ENCODE assay signal across 11 mouse cellular contexts in the genomic region with DNA sequence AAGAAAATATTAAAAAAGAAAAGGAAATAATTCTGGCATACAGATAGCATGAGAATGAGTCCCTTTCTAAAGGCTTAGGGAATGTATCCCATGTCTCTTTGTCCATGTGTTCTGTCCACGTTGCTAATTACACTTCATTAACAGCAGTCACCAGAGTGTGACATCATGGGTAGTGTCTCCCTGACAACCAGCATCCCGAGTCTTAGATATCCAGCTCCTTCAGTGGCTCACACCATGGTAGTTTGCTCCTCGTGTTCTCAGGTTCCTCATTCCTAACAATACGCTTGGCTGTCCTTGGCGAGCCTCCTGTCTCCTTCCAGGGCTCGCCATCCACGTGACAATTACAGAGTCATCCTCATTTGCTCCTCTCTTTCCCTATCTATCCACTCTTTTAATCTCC.
A peak's percentile ranks its signal among the peaks of the same experiment; 100 is the strongest.
DNase-seq lines count a peak whose midpoint lies in the region; ATAC-seq and TF ChIP-seq lines count a peak whose summit lies in the region.
"Had no signal": no experiment of that assay in that cellular context is flagged by ENCODE, and none has a peak within 500 bp of the region (broad histone marks: within the 10 kb centered on the region; RNA-seq: fewer than 3 reads in every experiment).

No protein-coding gene starts in this region.

- no peaks in the 10 kb centered on the region for H3K27me3 ChIP-seq in kidney, embryonic 16.5 days (ENCODE audit: insufficient read depth, low read length)
- no peaks in the 10 kb centered on the region for H3K27me3 ChIP-seq in forebrain, embryonic 13.5 days
- H3K27me3 ChIP-seq in hindbrain, embryonic 13.5 days: peaks cover 13% of the 10 kb centered on the region; the same call in 1 of the 2 replicates
- no peaks in the 10 kb centered on the region for H3K27me3 ChIP-seq in midbrain, postnatal 0 days (ENCODE audit: insufficient read depth, low read length)
- H3K27me3 ChIP-seq: heart, embryonic 15.5 days; intestine, embryonic 15.5 days; liver, embryonic 13.5 days had no signal

- H3K27ac ChIP-seq in kidney, embryonic 16.5 days (ENCODE audit: low read length): no peak overlapping the region
- H3K27ac ChIP-seq in forebrain, embryonic 13.5 days: no peak overlapping the region
- no peak overlapping the region for H3K27ac ChIP-seq in hindbrain, embryonic 13.5 days
- H3K27ac ChIP-seq in midbrain, postnatal 0 days (ENCODE audit: low read depth, low read length): no peak overlapping the region
- H3K27ac ChIP-seq: heart, embryonic 15.5 days; liver, embryonic 13.5 days had no signal

- no peak for TF ChIP-seq CTCF in midbrain, postnatal 0 days (IDR thresholded peaks at IDR 0.05)

- 29% methylated on average over 7 of the region's 7 CpGs for WGBS in kidney, embryonic 16.5 days
- 24% methylated on average over 7 of the region's 7 CpGs for WGBS in forebrain, embryonic 13.5 days
- 27% methylated on average over 7 of the region's 7 CpGs for WGBS in hindbrain, embryonic 13.5 days
- WGBS in midbrain, postnatal 0 days: 20% methylated on average over 7 of the region's 7 CpGs

- no peak overlapping the region; the same call in 1 of the 2 replicates for H3K4me2 ChIP-seq in kidney, embryonic 16.5 days (replicated peaks; ENCODE audit: low read depth, low read length)
- peak overlapping the region; percentile 49 for H3K4me2 ChIP-seq in forebrain, embryonic 13.5 days
- peak overlapping the region; percentile 11; the same call in 1 of the 2 replicates for H3K4me2 ChIP-seq in hindbrain, embryonic 13.5 days
- no peak overlapping the region for H3K4me2 ChIP-seq in midbrain, postnatal 0 days (ENCODE audit: low read depth, low read length, poor library complexity, severe bottlenecking)
- H3K4me2 ChIP-seq: liver, embryonic 13.5 days had no signal

- no peaks in the 10 kb centered on the region for H3K36me3 ChIP-seq in kidney, embryonic 16.5 days (ENCODE audit: insufficient read depth, low read length)
- H3K36me3 ChIP-seq in forebrain, embryonic 13.5 days (ENCODE audit: poor library complexity, severe bottlenecking): no peaks in the 10 kb centered on the region
- no peaks in the 10 kb centered on the region for H3K36me3 ChIP-seq in hindbrain, embryonic 13.5 days
- H3K36me3 ChIP-seq in midbrain, postnatal 0 days (ENCODE audit: insufficient read depth, low read length): no peaks in the 10 kb centered on the region
- H3K36me3 ChIP-seq: heart, embryonic 15.5 days; intestine, embryonic 15.5 days; liver, embryonic 13.5 days had no signal

- no peak overlapping the region for H3K4me3 ChIP-seq in kidney, embryonic 16.5 days (ENCODE audit: low read length)
- H3K4me3 ChIP-seq in forebrain, embryonic 13.5 days: no peak overlapping the region
- no peak overlapping the region for H3K4me3 ChIP-seq in hindbrain, embryonic 13.5 days
- H3K4me3 ChIP-seq in midbrain, postnatal 0 days (ENCODE audit: low read depth, low read length): no peak overlapping the region
- H3K4me3 ChIP-seq: heart, embryonic 15.5 days; intestine, embryonic 15.5 days; liver, embryonic 13.5 days had no signal

- H3K4me1 ChIP-seq in kidney, embryonic 16.5 days (ENCODE audit: insufficient read depth, low read length): peaks cover 13% of the 10 kb centered on the region
- peaks cover 17% of the 10 kb centered on the region for H3K4me1 ChIP-seq in forebrain, embryonic 13.5 days
- peaks cover 14% of the 10 kb centered on the region for H3K4me1 ChIP-seq in hindbrain, embryonic 13.5 days (replicated peaks)
- H3K4me1 ChIP-seq in midbrain, postnatal 0 days (ENCODE audit: insufficient read depth, low read length): 0 out of 2 replicates have a peak, but pooled peaks cover 3% of the 10 kb centered on the region
- H3K4me1 ChIP-seq: liver, embryonic 13.5 days had no signal

- ATAC-seq in kidney, embryonic 16.5 days (ENCODE audit: low FRiP score, low TSS enrichment): peak; percentile 60; the same call in 1 of the 2 replicates
- ATAC-seq in forebrain, embryonic 13.5 days: peak; percentile 66; the same call in 1 of the 2 replicates
- ATAC-seq in hindbrain, embryonic 13.5 days (ENCODE audit: low FRiP score): peak; percentile 52; the same call in 1 of the 2 replicates
- ATAC-seq in midbrain, postnatal 0 days (ENCODE audit: low FRiP score): no peak

- H3K9ac ChIP-seq in kidney, embryonic 16.5 days (replicated peaks; ENCODE audit: low read length): no peak overlapping the region
- H3K9ac ChIP-seq in forebrain, embryonic 13.5 days: no peak overlapping the region
- H3K9ac ChIP-seq in hindbrain, embryonic 13.5 days: no peak overlapping the region
- H3K9ac ChIP-seq in midbrain, postnatal 0 days (replicated peaks; ENCODE audit: low read length, poor library complexity, severe bottlenecking): no peak overlapping the region
- H3K9ac ChIP-seq: heart, embryonic 15.5 days; intestine, embryonic 15.5 days; liver, embryonic 13.5 days had no signal

- H3K9me3 ChIP-seq in kidney, embryonic 16.5 days (ENCODE audit: low read length): no peaks in the 10 kb centered on the region
- no peaks in the 10 kb centered on the region for H3K9me3 ChIP-seq in forebrain, embryonic 13.5 days (replicated peaks)
- no peaks in the 10 kb centered on the region for H3K9me3 ChIP-seq in hindbrain, embryonic 13.5 days
- no peaks in the 10 kb centered on the region for H3K9me3 ChIP-seq in midbrain, postnatal 0 days (ENCODE audit: low read length)
- H3K9me3 ChIP-seq: heart, embryonic 15.5 days; intestine, embryonic 15.5 days; liver, embryonic 13.5 days had no signal

- DNase-seq in kidney, postnatal 25 days: no peak
- DNase-seq in midbrain, postnatal 0 days (ENCODE audit: low spot score): peak; percentile 73
- DNase-seq in spleen, postnatal 36 days (ENCODE audit: low spot score in 2 of 2): no peak
- no peak for DNase-seq in thymus, postnatal 4 days
- DNase-seq in c-Kit-positive CD71-positive TER-119-positive erythroid progenitor cells, embryonic 14.5 days (ENCODE audit: low spot score): no peak
- DNase-seq: liver, embryonic 13.5 days had no signal

Comparison
In these comparisons a context has a peak if more than half of its experiments do, and no peak if none do; other contexts are left out.
1. H3K4me2 ChIP-seq: peak in forebrain, embryonic 13.5 days (single experiment) and hindbrain, embryonic 13.5 days (single experiment); none in kidney, embryonic 16.5 days (single experiment) and midbrain, postnatal 0 days (single experiment).